Mouse (Mus musculus): ENCODE measurements around the gene Arfgap2. TPM values are rescaled to one million over a fixed set of nuclear protein-coding genes. Genes with fewer than 3 reads are reported as not detected.
"Not testable (repeated sequence)": the region's sequence is repeated elsewhere in the genome, so short reads cannot be mapped to it uniquely, and the experiment has no call there.

Arfgap2 gene
- total RNA-seq (2022), result 10 to 100 TPM; 74.4 to 80.8 (median 79.3) TPM

DNA sequence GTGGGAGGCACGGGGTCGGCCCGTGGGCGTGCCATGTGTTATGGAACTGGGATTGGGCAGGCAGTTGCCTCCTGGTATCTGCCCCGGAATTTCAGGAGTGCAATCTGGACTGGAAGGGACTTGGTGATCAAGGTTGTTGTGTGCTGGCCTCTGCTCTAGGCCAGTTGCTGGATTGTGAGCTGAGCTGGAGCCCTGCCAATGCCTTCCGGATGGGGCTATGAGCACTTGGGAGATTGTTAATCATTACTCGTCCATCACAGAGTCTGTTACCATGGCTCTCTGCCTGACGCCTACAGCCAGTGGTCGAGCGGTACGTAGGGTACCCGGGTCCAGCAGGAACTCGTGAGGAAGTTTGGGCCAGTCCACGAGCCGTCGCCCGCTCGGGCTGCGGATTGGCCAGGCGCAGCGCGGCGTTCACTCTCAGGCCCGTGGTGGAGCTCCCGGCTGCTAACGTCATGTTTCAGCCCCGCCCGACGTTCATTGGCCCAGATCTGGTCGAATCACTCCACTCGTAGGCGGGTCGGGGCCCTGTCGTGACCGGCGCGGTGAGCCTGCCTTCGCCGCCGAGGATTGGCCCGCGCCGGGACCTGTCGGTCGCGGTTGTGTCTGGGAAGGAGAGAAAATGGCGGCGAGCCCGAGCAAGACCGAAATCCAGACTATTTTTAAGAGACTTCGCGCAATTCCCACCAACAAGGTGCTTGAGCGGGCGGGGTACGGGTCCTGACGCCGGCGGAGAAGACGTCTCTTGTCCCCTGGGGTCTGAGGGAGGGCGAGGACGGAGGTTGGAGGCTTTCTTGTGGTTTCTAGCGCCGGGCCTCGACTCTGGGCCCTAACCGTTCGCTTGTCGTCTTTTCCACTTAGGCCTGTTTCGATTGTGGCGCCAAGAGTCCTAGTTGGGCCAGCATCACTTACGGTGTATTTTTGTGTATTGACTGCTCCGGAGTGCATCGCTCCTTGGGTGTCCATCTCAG, at the start of gene Arfgap2:
TSS of gene Arfgap2 (plus strand) at position 264 of the 971 bp plus-strand sequence.
- DNase-seq (ENCODE audit: low spot score in 2 of 2), result peak; percentile 96 to 99

DNA sequence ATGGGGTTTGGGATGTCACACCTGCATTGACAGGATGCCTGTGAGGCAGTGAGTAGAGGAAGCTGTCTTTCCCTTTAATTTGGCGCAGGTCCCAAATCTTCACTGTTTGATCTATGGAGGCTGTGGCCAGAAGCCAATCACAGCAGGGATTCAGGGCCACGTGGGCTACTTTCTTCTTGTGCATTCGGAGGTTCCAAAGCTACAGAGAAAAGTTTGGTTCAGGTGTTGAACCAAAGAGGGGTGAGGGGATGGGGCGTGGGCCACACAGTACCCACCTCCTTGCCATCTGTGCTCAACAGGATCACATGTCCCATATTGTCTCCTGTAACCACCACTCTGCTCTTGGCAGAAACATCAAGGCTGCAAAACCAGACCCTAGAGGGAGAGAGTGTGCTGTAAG, 47.7 kb upstream of the Arfgap2 start:
- no peak for DNase-seq (ENCODE audit: low spot score in 2 of 2)

DNA sequence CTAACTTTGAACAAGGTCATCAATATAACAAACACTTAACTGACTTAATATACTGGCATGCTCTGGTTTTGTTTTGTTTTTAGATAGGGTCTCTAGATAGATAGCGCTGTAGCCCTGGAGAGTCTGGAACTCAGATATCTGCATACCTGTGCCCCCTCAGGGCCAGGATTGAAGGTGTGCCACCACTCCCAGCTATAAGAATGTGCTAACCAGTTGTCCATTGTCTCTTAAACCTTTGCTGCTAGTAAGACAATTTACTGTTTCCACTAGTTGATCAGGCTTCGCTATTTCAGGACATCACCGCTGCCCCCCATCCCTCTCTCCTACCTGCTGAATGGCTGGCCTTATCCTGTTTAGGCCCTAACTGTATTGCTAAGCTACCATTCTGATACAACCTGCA, 44.3 kb upstream of the Arfgap2 start:
- DNase-seq (ENCODE audit: low spot score in 2 of 2), result no peak

DNA sequence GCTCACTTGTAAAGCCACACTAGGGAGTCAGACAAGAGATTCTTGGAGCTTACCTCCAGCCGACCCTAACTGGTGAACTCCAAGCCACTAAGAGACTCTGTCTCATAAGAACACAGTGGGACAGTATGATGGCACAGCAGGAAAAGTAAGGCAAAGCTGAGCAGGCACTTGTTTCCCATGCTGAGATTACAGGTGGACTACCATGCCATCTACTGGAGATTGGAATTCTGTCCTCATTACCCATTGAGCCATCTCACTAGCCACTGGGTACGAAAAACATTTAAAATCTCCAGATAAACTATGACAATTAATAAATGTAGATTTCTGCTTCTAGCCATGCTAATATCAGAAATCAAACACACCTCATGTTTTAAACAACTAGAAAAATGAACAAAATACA, 41.2 kb upstream of the Arfgap2 start:
- no peak for DNase-seq (ENCODE audit: low spot score in 2 of 2)

DNA sequence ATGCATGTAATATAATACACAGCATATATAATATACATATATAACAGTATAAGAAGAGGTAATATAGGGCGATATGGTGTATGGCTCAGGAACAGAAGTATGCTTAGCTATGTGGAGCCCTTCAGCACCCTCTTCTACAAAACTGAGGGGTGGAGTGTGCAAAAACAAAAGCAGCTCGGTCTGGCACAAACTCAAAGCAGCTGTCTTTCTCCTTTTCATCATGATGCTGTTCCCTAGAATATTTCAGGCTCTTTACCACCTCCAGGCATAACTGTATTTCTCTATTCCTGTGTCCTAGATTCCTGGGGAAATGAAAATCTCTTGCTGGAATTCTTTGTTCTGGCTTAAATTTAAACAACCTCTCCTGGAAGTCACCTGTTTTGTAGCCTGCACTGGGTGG, 35.0 kb upstream of the Arfgap2 start:
- peak in 1 of 2 experiments; percentile 31 for DNase-seq (ENCODE audit: low spot score in 2 of 2)

DNA sequence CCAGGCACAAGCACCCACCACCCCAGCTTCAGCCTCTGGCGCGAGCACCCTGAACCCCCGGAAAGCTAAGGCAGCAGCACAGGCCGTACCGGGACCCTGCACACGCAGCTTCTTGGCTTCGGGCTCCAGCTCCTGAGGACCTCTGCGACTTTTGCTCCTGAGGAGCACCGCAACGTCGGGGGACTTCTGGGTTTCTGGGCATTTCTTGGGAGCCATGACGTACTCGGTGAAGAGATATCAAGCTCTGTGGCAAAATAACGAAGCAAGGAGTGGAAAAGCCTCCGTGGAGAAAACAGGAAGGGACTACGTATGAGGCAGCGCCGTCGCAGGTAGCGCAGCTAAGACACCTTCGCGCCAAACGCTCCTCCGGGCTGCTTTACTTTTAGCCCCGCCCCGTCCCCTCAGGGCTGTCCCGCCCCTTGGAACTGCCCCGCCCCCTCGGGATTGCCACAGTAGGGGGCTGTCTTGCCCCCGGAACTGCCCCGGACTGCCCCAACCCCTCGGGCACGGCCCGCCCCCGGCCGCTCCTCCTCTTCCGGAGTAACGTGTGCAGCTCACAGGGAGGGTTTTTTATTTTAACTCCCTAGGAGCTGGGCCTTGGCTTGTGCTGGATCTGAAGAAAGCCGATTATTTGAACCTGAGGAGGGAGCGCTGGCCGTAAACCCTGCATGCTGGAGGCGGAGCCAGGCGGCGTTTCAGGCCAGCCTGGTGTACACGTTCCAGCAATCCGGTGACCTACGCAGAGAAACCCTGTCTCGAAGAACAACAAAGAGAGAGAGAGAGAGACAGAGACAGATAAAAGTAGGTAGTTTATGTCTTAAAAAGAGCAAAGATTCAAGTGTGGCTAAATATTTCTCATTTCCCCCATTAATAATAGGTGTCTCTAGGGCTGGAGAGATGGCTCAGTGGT, 27.9 kb upstream of the Arfgap2 start, which contains the start of gene Ddb2:
TSS of gene Ddb2 (minus strand) at position 382 of the 910 bp plus-strand sequence.
- DNase-seq (ENCODE audit: low spot score in 2 of 2), result peak; percentile 58 to 86

DNA sequence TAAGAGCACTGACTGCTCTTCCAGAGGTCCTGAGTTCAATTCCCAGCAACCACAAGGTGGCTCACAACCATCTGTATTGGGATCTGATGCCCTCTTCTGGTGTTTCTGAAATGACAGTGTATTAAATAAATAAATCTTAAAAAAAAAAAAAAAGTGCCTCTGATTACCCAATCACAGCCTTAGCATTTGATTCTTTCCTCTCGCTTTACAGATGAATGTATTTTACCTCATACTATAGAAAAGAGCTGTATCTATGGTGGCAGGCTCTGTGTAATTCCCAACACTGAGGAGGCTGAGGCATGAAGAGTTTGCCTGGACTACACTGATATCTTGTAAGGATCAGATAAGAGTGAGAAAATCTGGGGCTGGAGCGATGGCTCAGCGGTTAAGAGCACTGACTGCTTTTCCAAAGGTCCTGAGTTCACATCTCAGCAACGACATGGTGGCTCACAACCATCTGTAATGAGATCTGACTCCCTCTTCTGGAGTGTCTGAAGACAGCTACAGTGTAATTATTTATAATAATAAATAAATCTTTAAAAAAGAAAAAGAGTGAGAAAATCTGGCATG, 27.2 kb upstream of the Arfgap2 start:
- not testable (repeated sequence) for DNase-seq (ENCODE audit: low spot score in 2 of 2)

DNA sequence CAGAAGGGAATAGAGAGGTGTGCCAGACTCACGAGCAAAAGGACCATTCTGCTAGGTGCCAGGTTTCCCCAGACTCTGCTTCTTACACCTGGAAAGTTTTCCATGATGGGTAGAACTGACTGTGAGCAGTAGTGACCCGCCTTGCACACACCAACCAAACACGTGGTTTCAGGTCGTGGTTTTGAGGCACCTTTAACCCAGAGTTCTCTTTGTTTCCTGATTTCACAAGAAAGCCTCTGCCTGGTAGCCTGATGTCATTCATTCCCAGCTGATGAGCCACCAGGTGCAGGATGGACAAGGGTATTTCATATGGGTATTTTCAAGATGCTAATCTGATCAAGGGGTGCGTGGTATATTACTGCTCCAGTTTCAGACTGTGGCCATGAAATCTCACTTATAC, 22.2 kb upstream of the Arfgap2 start:
- no peak for DNase-seq (ENCODE audit: low spot score in 2 of 2)

DNA sequence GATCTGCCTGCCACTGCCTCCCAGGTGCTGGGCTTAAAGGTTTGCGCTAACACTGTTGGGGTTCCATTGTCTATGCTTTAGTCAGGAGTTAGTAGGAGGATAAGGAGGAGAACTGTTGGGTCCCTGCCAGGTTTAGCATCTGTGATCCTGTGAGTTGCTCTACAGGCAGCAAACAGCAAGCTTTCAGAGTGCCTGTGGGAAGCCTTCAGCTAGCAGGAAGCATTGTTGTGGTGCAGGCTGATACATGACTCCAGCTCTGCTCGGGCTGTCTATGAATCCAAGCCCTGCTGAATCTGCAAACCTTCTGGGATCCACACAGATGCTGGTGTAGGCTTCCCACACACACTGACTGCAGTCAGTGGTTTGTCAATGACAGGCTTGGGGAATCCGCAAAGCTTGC, 21.4 kb upstream of the Arfgap2 start:
- peak in 1 of 2 experiments; percentile 86 for DNase-seq (ENCODE audit: low spot score in 2 of 2)

DNA sequence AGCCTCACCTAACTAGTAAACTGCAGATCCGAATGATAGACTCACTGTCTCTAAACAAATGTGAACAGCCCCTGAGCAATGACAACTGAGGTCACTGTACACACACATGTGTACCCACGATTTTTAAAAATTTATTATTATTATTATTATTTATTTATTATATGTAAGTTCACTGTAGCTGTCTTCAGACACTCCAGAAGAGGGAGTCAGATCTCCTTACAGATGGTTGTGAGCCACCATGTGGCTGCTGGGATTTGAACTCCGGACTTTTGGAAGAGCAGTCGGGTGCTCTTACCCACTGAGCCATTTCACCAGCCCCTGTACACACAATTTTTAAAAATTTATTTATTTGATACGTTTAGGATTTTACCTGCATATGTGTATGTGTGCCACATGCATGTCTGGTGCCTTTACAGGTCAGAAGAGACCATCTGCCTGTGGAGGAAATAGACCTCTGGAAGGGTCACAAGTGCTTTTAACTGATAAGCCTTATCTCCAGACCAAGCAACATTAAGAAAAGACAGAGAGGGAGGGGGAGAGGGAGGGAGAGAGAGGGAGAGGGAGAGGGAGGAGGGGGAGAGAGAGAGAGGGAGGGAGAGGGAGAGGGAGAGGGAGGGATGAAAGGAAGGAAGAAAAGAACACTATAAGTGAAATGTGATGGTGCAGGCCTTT, 20.1 kb upstream of the Arfgap2 start:
- DNase-seq (ENCODE audit: low spot score in 2 of 2), result no peak

DNA sequence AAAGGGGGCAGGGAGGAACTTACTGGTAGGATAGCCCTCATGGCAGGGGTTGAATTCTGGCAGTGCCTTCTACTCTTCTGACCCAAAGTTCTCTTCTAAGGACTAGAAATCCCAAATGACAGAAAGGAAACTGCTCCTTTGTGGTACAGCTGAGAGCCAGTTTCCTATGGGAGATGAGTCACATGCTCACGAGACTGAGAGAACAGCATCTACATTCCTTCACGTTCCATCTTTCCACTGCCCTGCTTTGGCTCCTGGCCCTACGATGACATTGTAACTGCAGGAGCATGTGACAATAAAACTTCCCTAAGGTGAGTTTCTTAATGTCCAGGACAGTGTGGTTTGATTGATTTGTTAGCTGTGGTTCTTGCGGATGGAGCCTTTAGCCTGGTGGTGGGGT, 16.4 kb upstream of the Arfgap2 start:
- DNase-seq (ENCODE audit: low spot score in 2 of 2), result no peak

DNA sequence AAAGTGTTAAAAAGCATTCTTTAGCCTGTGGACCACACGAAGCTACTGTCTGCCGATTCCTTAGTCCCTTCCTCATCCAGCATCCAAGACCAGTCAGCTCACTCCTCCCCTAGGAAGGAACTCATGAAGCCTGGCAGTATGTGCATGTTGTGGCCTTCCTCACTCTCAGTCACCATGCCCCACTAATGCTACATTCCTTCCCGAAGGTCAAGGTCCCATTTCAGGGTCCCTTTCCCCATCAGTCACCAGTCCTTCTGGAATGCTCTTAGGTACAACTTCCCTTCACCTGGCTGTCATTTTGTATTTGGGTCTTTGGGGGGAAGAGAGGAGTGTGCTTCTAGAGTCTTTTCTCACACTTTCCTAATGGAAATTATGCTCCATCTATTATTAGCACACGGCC, 12.8 kb upstream of the Arfgap2 start:
- DNase-seq (ENCODE audit: low spot score in 2 of 2), result no peak

DNA sequence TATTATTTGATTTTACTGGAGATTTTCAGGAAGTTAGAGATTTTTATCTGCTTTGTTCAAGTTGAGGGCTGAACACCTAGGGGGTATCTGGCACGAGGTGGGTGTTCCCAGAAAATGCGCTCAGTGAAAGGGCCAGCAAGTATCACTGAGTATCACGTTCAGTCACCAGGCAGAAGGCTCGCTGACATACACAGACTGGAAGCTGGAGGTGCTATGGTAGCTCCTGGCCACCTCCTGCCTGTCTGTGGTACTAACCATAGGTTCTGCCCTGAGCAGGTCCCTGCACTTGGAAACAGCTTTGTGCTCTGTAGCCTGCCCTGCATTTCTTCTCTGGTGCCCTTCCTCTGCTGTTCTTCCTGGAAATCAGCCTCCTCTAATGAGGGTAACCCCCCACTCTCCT, 12.3 kb upstream of the Arfgap2 start:
- no peak for DNase-seq (ENCODE audit: low spot score in 2 of 2)

DNA sequence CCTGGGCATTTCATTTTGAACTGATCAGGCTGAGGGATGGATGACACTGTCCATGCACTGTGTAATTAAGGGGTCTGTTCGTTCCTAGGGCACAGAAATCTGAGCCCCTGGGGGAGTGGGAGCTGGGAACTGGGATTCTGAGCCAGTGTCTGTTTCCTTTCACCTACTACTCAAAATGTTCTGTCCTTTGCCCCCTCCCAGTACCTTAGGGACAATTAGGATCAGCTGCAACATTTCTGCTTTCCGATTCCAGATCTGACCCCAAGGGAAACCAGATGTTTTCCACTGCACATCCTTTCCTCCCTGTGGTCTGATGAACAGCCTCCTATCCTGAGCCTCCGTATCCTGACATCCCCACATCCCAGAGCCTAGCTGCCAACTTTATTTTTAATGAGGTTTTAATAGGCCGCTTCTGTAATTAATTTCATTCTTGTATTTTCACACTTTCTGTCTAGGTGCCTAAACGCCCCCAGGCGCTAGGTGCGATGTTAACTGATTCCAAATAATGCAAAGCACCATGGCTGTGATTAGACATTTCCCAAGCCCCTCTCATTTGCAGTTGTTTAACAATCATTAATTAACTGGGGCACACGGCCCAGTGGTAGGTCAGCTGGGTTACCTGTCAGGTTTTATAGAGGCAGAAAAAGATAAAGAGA, 9.9 kb upstream of the Arfgap2 start:
- DNase-seq (ENCODE audit: low spot score in 2 of 2), result no peak

DNA sequence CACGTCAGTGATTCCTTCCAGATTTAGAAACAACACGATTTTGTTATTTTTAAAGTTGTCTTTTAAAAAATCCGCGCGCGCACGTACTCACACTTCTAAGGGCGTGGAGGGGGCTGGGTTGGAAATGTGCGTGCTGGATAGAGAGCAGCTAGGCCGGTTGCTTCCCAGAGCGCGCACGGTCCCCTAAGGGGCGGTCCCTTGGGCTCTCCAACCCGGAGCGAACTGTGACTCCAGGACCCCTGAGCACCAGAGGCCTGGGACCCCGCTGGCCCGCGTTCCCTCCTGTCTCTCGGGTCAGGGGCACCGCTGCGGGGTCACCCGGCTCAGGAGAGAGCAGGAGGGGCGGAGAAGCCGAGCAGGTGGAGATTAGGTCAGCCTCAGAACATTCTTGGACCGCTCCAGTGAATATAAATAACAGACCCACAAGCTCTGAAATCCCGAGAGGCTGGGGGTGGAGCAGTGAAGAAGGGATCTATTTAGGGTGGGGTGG, 9.1 kb upstream of the Arfgap2 start, which contains the start of gene Pacsin3:
TSS of gene Pacsin3 (plus strand) at position 294 of the 490 bp plus-strand sequence.
- peak in 1 of 2 experiments; percentile 49 for DNase-seq (ENCODE audit: low spot score in 2 of 2)

DNA sequence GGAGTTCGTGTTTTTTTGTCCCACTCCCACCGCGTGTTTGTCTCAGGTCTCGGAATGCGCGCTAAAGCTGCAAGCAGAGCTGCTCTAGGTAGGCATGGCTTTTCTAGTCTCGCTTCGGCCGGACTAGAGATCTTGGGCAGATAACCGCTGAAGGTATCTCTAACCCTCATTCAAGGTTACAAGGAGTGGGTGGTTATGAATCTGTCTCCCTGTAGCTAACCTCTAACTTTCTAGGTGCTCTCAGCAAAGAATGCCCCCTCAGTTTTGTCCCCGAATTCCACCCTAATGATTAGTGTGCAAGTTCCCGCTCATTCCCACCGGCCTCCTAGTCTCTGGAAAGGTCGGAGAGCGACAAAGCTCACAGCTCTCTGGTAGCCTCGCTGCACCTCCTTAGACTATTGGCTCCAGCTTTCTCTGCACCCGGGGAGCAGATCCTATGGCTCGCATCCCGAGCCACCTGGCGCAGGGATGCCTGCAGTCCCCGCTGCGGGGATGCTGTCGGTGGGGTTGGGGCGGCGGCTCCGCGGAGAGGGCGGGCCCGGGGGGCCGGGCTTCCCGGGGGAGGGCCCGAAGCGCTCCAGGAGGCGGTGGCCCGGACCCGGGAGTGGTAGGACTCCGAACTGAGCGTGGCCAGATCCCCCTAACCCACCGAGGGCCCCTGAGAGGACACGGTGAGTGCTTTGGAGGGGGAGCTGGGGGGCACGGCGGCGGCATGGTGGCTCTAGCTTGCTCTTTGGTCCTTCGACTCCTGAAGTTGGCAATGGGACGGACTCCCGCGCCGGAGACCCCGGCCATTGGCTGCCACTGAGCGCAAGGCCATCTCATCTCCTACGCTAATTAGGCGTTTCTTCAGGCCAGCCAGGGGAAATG, 8.3 kb upstream of the Arfgap2 start:
- DNase-seq (ENCODE audit: low spot score in 2 of 2), result peak in 1 of 2 experiments; percentile 51

DNA sequence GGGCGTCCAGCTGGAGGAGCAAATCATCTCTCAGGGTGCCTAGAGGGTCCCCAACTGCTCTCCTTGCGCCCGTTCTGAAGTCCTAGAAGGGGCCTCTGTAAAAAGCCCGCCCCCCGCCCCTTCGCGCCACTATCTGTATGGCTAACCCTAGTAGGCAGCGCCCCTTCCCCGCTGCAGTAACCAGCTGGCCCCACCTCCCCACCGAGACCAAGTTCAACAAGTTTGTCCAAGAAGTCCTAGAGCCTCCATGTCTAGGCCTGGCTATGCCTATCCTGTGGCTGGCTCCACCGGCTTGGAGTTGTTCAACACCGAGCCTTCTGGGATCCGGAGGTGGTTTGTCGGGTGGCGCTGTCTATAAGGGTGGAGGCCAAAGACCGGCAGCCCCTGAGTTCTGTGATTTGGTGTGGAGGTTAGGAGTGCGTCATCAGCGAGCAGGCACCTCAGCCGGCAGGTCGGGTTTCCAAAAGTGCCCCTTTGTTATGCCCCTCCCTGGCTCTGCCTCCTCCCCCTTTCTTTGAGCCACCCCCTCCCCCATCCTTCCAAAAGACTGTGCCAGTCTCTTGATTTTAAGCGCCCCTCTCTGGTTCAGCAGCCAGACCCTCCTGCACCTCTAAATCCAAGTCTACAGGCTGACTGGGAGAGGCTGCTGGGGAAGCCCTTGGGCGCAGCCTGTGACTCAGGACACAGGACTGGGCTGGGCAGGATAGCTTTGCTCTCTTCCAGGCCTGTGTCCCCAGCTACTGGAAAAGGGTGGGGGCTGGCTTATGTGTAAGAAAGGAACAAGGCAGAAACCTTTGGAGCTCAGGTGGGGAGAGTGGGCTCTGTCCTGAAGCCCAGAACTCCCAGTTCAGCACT, 7.4 kb upstream of the Arfgap2 start:
- DNase-seq (ENCODE audit: low spot score in 2 of 2), result peak in 1 of 2 experiments; percentile 35

DNA sequence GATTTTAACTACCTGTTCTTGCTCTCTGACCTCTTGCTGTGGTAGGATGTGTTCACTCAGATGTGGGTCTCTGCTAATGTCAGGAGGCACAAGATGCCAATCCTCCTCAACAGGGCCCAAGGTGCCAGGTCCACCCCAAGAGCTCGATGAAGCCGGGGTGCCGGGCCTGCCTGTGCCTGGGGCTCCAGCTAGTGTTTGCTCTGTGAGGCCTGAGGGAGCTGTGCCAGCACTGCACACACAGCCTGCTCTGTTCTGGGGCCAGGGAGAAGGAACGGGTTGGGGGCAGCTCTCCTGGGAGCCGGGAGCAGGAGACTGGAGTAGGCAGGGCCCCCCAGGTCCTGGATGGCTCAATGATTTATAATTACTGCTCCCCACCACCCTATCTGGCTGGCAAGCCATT, 6.7 kb upstream of the Arfgap2 start:
- DNase-seq (ENCODE audit: low spot score in 2 of 2), result peak in 1 of 2 experiments; percentile 58
